Mouse (Mus musculus): ENCODE results near the gene Nrxn3.

- TF ChIP-seq EP300 (IDR thresholded peaks at IDR 0.05; ENCODE audit: low read depth): no peak
- no peak for TF ChIP-seq CTCF (IDR thresholded peaks at IDR 0.05; ENCODE audit: low read depth)
Measured at GRCm38 (mm10) chr12:88835821-88836220, 113.1 kb downstream of the Nrxn3 start.

Measured in liver, postnatal 0 days (tissue).